ENCODE assay signal across 10 mouse cellular contexts in genomic region chrX:84932715-84933473, GRCm38 (mm10).
A peak's percentile ranks its signal among the peaks of the same experiment; 100 is the strongest.
DNase-seq lines count a peak whose midpoint lies in the region; ATAC-seq and TF ChIP-seq lines count a peak whose summit lies in the region.
"Had no signal": no experiment of that assay in that cellular context is flagged by ENCODE, and none has a peak within 500 bp of the region (broad histone marks: within the 10 kb centered on the region; RNA-seq: fewer than 3 reads in every experiment).

No protein-coding gene starts in this region.

- ATAC-seq in heart, embryonic 12.5 days (ENCODE audit: insufficient number of reproducible peaks, low FRiP score) = no peak
- ATAC-seq in lung, embryonic 16.5 days (ENCODE audit: low read depth) = 0 out of 2 replicates have a peak, but pooled peaks have one; percentile 41
- ATAC-seq in megakaryocyte progenitor cell, adult 5-6 weeks (replicated peaks; ENCODE audit: poor library complexity) = no peak

- H3K4me1 ChIP-seq in heart, embryonic 12.5 days (replicated peaks) = no peaks in the 10 kb centered on the region
- H3K4me1 ChIP-seq in lung, embryonic 16.5 days (replicated peaks; ENCODE audit: control insufficient read depth, insufficient read depth, low read length) = no peaks in the 10 kb centered on the region
- H3K4me1 ChIP-seq: limb, embryonic 12.5 days had no signal

- no peak overlapping the region for H3K9ac ChIP-seq in heart, embryonic 12.5 days
- no peak overlapping the region for H3K9ac ChIP-seq in lung, embryonic 16.5 days (ENCODE audit: low read length)
- H3K9ac ChIP-seq: limb, embryonic 12.5 days had no signal

- H3K4me2 ChIP-seq in heart, embryonic 12.5 days = no peak overlapping the region
- no peak overlapping the region for H3K4me2 ChIP-seq in lung, embryonic 16.5 days (ENCODE audit: low read depth, low read length)
- H3K4me2 ChIP-seq: limb, embryonic 12.5 days had no signal

- DNase-seq in heart, adult 18-20 months = peak; percentile 8 to 10
- DNase-seq in brain, embryonic 14.5 days (ENCODE audit: low read depth) = peak; percentile 88
- peak; percentile 6 to 10 for DNase-seq in frontal cortex, postnatal 14 days (ENCODE audit: low spot score in 2 of 2)
- no peak for DNase-seq in MN1 (ENCODE audit: low spot score)
- no peak for DNase-seq in embryo, embryonic 9.5 days (ENCODE audit: extremely low spot score)

- H3K9me3 ChIP-seq in heart, embryonic 12.5 days (replicated peaks) = no peaks in the 10 kb centered on the region
- H3K9me3 ChIP-seq in lung, embryonic 16.5 days (ENCODE audit: control insufficient read depth, low read length) = no peaks in the 10 kb centered on the region
- H3K9me3 ChIP-seq: limb, embryonic 12.5 days had no signal

- 71% methylated on average over 10 of the region's 10 CpGs for WGBS in heart, embryonic 12.5 days
- 64% methylated on average over 10 of the region's 10 CpGs for WGBS in lung, embryonic 16.5 days

- TF ChIP-seq POLR2A in brain, embryonic 14.5 days (IDR thresholded peaks at IDR 0.05; ENCODE audit: borderline replicate concordance, extremely low read depth, insufficient read depth, insufficient read length, poor library complexity, severe bottlenecking) = no peak

- H3K27ac ChIP-seq in heart, embryonic 12.5 days (ENCODE audit: poor library complexity, severe bottlenecking) = no peak overlapping the region
- H3K27ac ChIP-seq in lung, embryonic 16.5 days (ENCODE audit: low read length) = no peak overlapping the region
- H3K27ac ChIP-seq: heart, adult 2 months; limb, embryonic 12.5 days had no signal

- H3K36me3 ChIP-seq in heart, embryonic 12.5 days = no peaks in the 10 kb centered on the region
- no peaks in the 10 kb centered on the region for H3K36me3 ChIP-seq in lung, embryonic 16.5 days (ENCODE audit: control insufficient read depth, insufficient read depth, low read length)
- H3K36me3 ChIP-seq: limb, embryonic 12.5 days had no signal

- TF ChIP-seq CTCF in brain, embryonic 14.5 days (IDR thresholded peaks at IDR 0.05; ENCODE audit: borderline replicate concordance, extremely low read depth, insufficient read depth, insufficient read length) = no peak

- no peak overlapping the region for H3K4me3 ChIP-seq in heart, embryonic 12.5 days
- no peak overlapping the region for H3K4me3 ChIP-seq in lung, embryonic 16.5 days (ENCODE audit: low read length)
- H3K4me3 ChIP-seq: heart, adult 2 months; limb, embryonic 12.5 days had no signal

- H3K27me3 ChIP-seq in heart, embryonic 12.5 days (replicated peaks) = no peaks in the 10 kb centered on the region
- H3K27me3 ChIP-seq in lung, embryonic 16.5 days (ENCODE audit: control insufficient read depth, insufficient read depth, low read depth, low read length) = no peaks in the 10 kb centered on the region
- H3K27me3 ChIP-seq: limb, embryonic 12.5 days had no signal

Comparison
In these comparisons a context has a peak if more than half of its experiments do, and no peak if none do; other contexts are left out.
1. DNase-seq: peak in heart, adult 18-20 months (2 of 2), brain, embryonic 14.5 days (single experiment) and frontal cortex, postnatal 14 days (2 of 2); none in MN1 (single experiment) and embryo, embryonic 9.5 days (single experiment).